Mouse (Mus musculus) T-cell, adult 2 months (primary cell): ENCODE data around the gene Ccnc.

ENCODE experiments used
- DNase-seq: peaks from one replicate; pipeline ENCODE4 v3.0.0; 2022; ENCODE audit warnings: low spot score

Gene Ccnc

DNA sequence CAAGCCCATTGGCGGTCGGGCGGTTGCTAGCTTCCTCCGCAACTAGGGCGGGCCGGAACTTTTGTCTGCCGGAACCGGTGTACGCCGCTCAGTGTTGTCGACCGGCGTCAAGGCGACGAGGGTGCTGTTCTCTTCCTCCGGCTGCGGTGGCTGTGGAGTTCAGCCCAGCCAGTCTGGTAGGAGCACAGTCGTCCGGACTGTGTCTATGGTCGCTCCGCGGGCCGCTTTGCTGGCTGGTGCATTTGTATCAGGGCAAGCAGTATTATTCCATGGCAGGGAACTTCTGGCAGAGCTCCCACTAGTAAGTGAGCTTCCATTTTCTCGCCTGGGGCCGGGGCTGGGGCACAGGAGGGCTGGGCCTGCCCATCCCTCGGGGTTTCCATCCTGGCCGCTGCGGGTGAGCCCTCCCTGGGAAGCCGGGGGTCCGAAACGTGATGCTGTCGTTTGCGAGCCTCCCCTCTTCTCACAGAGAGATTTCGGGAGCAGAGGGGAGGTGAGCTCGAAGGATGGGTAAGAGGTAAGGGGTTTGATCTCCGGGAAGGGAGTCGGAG, at the start of gene Ccnc:
Gene Ccnc (plus strand): TSS at position 87 of the 551 bp plus-strand sequence.
- DNase-seq: peak; percentile 89

DNA sequence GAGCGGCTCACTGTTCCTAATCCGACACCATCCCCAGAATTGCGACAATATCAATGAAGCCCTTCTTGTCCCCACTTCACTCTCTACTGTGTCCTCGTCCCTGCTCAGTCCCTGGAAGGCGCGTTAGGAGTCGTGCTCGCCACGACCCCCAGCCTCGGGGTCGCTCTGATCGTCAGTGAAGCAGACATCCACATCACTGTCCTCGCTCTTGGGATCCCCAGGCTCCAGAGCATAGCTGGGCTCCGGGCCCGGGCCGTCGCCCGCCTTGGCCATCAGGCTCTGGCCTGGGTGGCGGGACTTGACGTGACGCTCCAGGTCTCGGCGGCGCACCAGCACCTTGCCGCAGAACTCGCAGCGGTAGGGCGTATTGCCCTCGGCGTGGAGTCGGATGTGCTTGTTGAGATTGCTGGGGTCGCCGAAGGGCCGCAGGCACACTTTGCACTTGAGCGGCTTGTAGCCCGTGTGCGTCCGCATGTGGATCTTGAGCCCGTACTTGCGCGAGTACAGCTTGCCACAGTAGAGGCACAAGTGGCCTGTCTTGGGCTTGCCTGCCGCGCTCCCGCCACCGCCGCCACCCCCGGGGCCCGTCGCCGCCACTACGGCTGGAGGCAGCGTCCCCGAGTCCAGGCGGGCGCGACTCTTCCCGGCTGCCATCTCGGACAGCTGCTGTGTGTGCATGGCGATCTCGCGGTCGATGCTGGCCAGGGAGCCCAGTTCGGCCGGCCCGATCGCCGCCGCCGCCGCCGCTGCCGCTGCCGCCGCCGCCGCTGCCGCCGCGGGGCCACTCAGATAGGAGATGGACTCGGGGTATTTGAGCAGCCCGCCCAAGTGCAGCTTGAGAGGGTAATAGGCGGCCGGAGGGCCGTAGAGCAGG, 49.2 kb upstream of the Ccnc start:
- DNase-seq: no peak

DNA sequence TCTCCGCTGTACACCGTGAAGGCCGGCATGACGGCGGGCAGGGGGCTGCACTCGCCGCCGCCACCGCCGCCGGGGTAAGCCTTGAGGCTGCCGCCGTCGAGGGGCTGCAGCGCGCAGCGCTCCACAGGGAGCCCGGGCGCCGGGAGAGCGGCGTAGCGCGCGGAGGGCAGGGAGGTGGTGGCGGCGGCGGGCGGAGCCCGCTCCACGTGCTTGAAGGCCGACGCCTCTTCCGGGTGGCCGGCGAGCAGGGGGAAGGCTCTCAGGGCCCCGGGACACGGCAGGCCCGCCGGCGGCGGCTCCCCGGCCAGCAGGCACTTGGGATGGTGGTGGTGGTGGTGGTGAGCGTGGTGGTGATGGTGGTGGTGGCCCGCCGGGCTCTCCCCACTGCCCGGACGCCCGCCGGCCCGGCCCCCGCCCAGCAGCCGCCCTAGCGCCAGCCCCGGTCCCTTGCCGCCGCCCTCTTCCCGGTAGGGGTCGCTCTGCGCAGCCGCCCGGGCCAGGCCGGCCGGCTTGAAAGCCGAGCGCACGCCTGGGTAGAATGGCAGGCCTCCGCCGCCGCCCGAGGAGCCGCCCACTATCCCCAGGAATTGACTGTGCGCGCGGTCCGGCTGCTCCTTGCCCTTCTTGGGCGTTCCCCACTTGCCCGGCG, 48.4 kb upstream of the Ccnc start:
- DNase-seq: no peak

DNA sequence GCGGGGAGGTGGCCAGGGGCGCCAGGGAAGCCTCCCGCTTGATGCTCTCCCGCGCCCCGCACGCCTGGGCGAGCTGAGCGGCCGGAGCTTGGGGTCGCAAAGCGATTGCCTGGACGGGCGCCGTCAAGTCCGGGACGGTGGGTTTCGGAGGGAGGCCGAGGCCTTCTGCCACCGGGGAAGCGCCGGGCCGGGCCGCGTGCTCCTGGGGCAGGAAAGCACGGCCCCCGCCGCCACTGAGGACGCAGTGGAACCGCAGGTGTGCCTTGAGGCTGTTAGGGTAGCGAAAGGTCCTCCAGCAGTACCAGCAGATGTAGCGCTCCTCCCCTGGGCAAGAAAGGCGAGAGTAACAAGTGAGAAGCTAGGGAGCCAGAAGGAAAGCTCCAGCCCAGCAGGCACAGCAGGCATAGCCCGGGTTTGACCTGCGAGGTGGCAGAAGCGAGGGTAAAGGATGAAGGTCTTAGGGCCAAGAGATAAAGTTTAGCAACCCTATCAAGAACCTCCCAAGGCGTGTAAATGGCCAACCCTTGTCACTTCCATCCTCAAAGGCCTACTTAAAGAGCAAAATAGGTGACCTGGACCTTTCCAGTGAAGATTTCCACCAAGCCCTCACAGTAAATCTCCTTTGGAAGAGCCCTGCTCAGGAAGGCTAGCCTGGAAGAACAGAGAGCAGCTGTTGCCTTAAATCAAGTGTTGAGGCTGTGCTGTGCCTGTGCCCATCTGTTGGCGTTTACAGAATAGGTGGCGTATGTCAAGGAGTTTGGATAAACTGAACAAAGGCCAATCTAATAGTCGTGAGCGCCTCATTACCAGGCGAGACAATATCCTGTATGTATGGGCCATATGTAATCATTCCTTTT, 47.6 kb upstream of the Ccnc start:
- no peak for DNase-seq

DNA sequence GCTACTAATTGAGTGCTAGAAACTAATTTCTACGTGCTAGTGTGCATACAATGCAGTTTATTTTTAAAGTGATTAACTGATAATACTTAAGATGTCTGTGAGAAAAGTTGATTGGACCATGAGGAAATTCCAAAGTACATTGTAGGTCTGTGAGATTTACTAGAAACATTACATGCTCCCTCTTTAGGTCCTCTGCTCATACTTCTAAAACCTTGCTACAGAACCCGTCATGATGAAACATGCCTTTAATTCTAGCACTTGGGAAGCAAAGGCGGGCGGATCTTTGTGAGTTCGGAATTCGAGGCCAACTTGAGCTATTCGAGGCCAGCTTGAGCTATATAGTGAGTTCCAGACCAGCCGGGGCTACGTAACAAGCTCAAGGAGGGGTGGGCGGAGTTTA, 46.5 kb upstream of the Ccnc start:
- no peak for DNase-seq

DNA sequence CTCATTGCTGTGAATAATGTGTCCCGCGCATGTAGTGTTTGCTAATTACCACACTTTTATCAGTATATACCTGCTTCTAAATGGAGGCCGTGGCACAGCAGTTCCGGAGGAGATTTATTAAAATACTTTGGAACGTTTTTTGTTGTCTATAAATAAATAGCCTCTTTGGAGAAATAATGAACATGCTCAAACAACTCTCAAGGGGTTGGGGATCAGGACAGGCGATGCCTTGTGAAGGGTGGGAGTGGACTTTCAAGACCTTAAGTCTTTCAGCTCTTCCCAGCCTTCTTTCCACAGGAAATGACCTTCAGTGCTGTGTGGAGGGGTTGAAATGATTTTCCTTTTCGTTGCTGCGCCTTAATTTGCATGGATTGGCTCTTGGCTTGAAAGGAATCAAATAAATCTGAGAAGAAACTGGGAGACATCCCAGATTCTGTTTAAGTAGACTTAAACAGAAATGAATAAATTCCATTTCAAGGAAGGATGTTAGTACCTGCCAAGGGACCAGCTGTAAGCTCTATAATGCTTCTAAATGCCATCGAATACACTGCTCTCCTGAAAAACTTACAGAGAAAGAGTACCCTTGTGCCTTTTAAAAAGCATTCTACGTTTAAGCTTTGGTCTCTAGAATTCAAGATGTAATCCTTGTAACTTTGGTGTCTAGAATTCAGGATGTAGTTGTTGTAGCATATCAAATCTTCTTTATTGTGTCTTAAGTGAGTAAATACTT, 44.9 kb upstream of the Ccnc start:
- DNase-seq: no peak

DNA sequence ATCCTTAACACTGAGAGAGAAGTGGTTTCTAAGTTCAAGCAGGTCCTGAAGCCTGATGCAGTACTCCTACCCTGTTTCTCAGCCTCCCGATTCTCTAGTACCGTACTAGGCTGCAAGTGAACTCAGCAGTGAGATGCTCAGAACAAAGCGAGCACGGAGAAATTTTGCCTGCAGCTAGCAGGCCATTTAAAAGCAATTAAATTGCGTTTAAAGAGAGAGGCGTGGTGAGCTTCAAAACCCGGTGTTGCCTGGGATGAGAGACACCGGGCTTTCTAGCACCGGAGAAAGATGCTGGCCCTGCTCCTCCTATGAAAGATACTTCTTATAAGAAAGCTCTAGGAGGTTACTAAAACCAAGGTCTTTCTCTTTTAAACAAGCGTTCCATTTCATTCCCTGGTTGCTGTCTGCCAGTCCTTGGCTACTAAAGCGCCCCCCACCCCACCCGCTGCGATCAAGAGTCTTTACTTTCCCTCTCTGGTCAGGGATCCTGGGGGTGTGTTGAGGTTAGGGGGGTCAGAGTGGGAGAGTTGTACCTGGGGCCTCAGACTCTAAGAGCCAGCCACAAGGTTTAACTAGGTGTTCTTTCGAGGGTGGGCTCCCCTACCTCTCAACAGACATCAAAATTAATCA, 43.0 kb upstream of the Ccnc start:
- DNase-seq: no peak

DNA sequence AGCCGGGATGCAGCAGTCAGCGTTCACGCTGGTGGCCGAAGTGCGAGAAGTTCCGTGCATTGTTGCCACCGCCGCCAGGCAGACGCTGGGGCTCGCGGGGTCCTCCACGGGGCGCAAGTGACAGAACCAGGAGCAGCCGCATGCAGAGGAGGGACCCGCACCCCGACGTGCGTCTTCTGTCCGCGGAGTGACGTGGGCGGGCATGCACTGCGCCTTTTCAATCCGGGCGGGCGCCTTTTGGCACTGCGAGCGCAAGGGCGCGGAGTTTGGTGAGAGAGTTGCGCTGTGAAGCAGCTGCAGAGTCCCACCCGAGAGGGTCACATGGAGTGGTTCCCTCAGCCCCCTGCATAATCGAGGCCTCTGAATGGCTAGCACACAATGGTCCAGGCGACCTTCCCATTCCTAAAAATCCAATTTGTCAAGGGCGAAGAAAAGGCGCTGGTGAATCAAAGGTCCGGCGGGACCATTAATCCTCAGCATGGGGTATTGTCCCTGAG, 41.9 kb upstream of the Ccnc start, which contains the start of gene Prdm13:
Gene Prdm13 (minus strand): TSS at position 369 of the 497 bp plus-strand sequence.
- DNase-seq: no peak

DNA sequence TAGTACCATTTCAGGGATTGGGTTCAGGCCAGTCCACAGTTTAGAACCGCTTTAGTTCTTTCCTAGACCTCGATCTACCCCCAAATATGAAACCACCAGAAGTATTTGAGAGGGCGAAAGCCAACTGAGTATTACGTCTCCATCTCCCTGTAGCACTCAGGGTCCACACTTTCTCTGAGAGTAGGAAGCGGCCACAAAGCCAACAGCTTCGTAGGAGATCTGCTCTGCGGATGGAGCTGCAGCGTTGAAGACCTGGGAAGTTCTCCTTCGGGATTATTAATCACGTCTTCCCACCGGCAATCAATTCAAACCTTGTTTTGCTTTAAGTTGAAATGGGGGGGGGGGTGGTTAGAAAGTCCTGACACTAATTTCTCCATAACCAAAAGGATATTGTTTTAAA, 41.1 kb upstream of the Ccnc start:
- no peak for DNase-seq

DNA sequence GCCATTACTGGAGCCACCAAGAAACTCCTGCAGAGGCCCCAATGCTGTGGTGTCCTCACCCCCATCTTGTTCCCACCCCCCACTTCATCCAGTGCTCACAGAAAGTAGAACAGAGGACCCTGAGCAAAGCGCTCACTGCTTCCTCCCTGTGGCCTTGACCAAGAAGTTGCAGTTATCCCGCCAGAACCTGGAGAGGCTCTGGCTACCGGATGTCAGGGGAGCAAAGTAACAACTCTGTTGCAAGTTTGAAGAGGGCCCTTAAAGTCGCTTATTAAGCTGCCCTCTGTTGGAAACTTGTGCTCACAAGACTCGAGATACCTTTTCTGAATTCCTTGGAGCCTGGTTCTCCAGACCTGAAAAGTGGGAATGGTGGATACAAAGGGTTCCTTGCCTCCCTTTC, 40.6 kb upstream of the Ccnc start:
- DNase-seq: no peak

DNA sequence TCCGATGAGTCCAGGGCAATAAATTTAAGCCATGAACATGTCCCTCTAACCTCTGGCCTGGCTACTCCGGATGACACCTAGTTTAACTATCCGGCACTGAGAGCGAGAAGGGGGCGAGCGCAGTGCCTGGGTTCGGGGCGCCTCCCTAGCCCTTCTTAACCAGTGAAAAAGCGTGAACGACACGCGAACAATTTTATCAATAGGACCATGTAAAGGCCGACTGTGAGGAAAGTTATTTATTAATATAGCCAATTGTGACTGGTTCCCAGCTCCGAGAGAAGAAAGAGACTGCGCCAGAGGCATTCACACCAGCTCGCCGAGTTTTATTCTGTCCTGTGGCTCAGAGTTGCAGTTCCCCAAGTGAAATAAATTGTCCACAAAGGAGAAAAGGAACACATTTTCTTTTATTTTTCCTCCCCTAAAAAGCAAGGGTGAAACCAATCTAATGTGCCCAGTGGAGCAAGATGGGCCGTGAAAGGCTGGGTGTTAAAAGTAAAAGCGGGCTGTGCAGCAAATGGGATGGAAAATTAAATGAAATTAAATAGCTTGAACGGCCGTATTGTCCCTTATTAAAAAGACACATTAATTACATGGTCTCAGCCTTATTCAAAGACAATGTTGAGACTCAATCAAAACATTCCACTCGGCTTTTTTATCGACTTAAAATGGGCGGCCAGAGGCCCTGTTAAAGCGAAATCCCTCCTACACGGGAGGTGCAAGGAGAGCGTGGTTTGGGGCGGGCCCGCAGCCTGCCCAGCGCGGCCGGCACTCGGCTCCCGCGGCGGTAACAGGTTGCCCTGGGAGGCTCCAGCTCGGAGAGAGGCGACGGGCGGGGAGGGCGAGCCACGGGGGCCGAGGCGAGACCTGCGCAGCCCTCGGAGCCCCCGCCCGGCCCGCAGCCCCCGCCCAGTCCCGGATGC, 39.5 kb upstream of the Ccnc start:
- DNase-seq: no peak

DNA sequence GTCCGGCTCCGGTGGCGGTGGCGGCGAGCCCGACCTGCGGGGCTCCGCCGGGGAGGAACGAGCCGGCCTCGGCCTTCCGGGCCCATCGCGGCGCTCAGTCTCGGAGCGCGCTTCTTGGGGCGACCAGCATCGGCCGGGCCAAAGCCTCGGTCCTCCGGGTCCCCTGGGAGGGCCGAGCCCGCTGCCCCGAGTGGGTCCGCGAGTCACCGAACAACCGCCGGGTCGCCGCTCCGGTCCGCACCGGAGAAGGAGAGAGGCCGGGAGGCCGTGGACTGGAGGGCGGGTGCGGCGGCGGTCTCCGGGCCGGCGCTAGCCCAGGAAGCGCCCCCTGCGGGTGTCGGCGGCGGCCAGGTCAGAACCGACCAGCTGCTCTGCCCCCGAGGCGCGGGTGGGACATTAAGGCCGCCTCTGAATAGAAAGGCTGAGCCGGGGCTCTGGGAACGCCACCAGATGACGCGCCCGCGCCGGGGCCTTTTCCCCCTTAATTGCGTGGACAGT, 38.7 kb upstream of the Ccnc start:
- DNase-seq: no peak

DNA sequence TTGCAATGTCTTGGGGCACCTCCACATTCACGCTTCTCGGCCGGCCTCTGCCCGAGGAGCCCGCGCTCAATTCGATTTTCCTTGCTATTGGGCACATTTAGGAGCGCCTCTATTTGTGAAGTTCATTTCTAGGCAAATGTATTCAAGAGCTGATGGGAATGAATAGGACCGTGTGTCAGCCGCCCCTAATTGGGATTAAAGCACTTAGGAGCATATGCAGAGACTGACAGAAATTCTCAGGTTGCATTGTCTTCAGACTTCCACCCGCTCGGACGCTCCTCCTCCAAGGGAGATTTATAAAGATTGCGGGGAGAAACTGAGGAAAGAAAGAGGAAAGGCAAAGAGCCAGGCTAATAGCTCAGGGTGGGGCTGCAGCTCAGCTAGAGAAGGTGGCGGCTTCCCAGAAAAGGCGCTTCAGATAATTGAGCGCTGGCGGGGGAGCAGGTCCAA, 38.0 kb upstream of the Ccnc start:
- DNase-seq: no peak

DNA sequence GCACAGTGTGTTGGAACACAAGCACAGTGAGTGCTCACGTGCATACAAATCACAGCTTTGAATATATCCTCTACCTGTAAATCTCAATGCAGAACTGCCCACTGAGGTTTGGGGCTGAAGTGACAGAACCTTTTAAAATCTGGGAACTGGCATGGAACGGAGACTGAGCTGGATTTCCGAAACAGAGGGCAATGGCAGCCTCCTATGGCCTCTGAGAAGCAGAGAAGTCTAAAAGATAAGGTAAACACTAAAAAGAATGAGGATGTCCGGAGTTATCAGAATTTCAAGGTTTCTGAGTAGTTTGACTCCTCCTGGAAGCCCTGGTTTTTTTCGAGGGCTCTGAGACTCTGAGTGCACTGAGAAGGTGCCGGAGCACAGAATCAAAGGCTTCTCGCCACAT, 37.3 kb upstream of the Ccnc start:
- DNase-seq: no peak

DNA sequence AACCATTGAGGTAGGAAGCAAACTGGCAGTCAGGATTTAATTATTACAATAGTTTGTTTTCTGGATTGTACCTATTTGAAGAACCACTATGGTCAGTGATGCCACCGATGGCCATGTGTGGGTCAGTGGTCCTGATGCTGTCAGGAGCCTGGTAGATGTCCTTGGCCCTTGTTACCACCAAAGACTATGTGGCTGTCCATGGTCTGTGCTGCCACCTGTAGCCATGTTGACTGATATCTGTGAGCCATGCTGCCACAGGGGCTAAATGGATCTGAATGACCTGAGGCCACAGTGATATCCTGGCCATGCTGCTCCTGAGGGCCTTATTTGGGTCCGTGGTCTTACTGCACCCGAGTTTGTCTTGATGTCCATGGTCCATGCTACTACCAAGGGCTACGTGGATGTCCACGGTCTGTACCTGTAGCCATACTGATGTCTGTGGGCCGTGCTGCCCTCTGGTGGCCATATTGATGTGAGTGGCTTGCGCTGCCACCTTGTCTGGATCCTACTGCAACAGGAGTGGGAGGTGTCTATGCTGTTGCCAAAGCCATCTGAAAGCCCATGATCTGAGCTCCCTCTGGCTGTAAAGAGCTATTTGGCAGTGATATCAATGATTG, 31.8 kb upstream of the Ccnc start:
- DNase-seq: peak; percentile 56

DNA sequence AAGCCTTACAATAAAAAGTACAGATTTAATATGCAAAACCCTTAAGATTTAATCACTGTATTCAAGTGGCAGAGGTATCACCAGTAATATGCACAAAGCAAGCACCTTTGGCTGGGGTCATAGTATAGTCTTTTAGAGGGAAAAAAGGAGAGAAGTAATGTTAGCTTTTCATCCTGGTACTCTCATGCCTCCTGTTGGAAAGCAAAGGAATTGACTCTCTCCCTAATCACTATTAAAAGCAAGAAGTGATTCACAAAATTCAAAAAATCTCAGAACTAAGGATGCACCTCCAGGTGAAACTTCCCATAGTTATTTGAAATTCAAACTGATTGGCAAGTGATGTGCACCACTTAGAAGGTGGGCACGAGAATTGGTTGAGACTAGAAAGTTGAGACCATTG, 22.5 kb upstream of the Ccnc start:
- DNase-seq: no peak

DNA sequence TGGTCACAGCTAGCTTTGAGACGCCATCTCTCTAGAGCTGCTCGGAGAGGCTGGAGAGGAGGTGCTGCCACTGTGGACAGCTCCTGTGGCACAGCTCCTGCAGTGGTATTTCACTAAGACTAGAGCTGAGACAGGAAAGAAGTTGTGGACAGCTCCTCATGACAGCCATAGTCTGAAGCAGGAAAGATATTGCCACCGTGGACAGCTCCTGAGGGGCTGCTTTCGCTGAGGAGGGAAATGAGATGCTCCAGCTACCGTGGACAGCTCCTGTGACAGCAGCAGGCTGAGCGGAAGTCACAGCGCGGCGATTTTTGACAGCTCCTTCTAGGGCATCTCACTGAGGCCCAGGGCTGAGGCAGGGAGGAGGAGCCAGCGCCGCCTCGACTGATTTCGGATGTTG, 15.4 kb upstream of the Ccnc start:
- peak; percentile 34 for DNase-seq

DNA sequence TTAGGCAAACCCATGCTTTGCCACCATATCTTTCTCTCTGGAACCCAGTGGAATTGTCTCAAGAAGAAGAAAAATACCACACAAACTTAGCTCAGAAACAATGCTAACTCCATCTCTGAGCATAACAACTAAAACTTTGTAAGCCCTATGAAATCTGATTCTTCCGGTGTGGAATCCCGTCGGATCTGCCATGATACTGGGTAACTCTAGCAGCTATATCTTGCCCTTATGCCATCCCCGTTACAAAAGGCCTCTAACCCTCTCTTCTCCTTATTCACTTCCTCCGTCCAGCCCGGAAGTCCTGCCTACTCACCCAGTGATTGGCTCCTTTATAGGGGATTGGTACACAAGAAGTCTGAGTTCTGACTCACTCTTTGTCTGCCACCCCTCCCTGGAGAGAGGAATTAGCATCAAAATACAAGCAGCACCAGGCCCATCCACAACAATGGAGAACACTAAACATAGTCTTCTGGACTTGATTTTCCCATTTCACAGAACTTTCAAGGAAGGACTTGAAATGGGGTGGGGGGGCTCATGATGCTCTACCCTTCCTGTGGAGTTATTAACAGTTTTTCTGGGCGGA, 4.7 kb upstream of the Ccnc start:
- DNase-seq: no peak
